Mouse (Mus musculus): ENCODE measurements at regions not wholly inside any gene's neighbourhood (a gene's known extent, or its start where the extent isn't known, plus 50 kb on each side); places are given as distances from the start of the nearest gene placed in this dataset.
"Not testable (repeated sequence)": the region's sequence is repeated elsewhere in the genome, so short reads cannot be mapped to it uniquely, and the experiment has no call there.

- Histone ChIP-seq H3K4me2 (ENCODE audit: low read length) (no peak overlapping the region), H3K9ac (ENCODE audit: low read length) (no peak overlapping the region), H3K27me3 (replicated peaks; ENCODE audit: control insufficient read depth, insufficient read depth, low read length) (no peaks in the 10 kb centered on the region), H3K4me3 (ENCODE audit: low read depth, low read length) (no peak overlapping the region), H3K9me3 (replicated peaks; ENCODE audit: control insufficient read depth, low read length) (no peaks in the 10 kb centered on the region), H3K4me1 (ENCODE audit: control insufficient read depth, insufficient read depth, low read length) (no peaks in the 10 kb centered on the region), H3K36me3 (ENCODE audit: control insufficient read depth, insufficient read depth, low read length) (no peaks in the 10 kb centered on the region), H3K27ac (ENCODE audit: low read depth, low read length) (no peak overlapping the region)
- WGBS = 87% methylated on average over 6 of the region's 6 CpGs
- ATAC-seq (no peak), DNase-seq (ENCODE audit: low spot score) (no peak)
These were observed 89.0 kb upstream of the Sec61g start for GRCm38 (mm10) chr11:16597038-16597830.

- no peak for ATAC-seq
- H3K4me2 ChIP-seq (ENCODE audit: low read length) = no peak overlapping the region
- H3K4me3 ChIP-seq (ENCODE audit: low read depth, low read length) = no peak overlapping the region
- no peak for DNase-seq (ENCODE audit: low spot score)
- no peaks in the 10 kb centered on the region for H3K9me3 ChIP-seq (replicated peaks; ENCODE audit: control insufficient read depth, low read length)
- no peak overlapping the region for H3K9ac ChIP-seq (ENCODE audit: low read length)
- no peaks in the 10 kb centered on the region for H3K36me3 ChIP-seq (ENCODE audit: control insufficient read depth, insufficient read depth, low read length)
- WGBS = 93% methylated on average over 3 of the region's 3 CpGs
- H3K27me3 ChIP-seq (replicated peaks; ENCODE audit: control insufficient read depth, insufficient read depth, low read length) = no peaks in the 10 kb centered on the region
- H3K4me1 ChIP-seq (ENCODE audit: control insufficient read depth, insufficient read depth, low read length) = no peaks in the 10 kb centered on the region
- no peak overlapping the region for H3K27ac ChIP-seq (ENCODE audit: low read depth, low read length)
These were observed 94.7 kb upstream of the Sec61g start for GRCm38 (mm10) chr11:16602947-16603346.

DNA sequence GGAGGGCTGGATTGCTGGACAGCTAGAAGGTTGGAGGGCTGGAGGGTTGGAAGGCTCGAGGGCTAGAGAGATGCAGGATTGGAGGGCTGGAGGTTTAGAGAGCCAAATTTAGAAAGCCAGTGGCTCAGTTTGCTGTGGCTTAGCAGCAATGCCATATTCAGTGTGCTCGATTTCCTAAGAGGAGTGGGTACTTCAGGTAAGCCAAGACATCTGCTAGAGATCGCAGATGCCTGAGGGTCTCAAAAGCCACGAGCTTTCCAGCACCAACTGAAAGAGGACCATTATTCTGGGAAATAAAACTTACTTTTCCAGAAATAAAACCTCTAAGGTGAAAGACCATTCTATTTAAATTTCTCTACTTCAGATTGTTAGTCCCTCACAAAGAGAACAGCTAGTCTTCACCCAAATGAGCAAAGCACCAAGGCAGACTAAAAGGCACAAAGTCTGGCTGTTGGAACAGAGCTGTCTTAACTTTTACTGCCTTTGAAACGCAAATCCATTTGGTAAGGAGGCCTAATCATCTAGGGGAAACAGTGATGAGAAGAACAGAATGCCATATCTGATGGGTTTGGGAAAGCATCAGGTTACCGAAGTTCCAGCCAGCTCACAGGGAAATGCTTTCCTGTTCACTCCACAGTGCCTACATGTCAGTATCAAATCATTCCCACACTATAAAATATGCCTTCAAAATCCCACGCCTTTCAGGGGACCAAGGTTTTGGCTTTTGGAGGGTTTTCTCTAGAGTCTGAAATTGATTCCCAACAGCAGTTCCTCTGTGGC lies 98.3 kb upstream of the Sec61g start:
- no peaks in the 10 kb centered on the region for H3K27me3 ChIP-seq (replicated peaks; ENCODE audit: control insufficient read depth, insufficient read depth, low read length)
- no peak overlapping the region for H3K4me2 ChIP-seq (ENCODE audit: low read length)
- H3K36me3 ChIP-seq (ENCODE audit: control insufficient read depth, insufficient read depth, low read length) = no peaks in the 10 kb centered on the region
- no peak overlapping the region for H3K27ac ChIP-seq (ENCODE audit: low read depth, low read length)
- H3K4me1 ChIP-seq (ENCODE audit: control insufficient read depth, insufficient read depth, low read length) = no peaks in the 10 kb centered on the region
- WGBS = 81% methylated on average over 7 of the region's 7 CpGs
- H3K4me3 ChIP-seq (ENCODE audit: low read depth, low read length) = no peak overlapping the region
- ATAC-seq (no peak), DNase-seq (ENCODE audit: low spot score) (no peak)
- H3K9ac ChIP-seq (ENCODE audit: low read length) = no peak overlapping the region
- no peaks in the 10 kb centered on the region for H3K9me3 ChIP-seq (replicated peaks; ENCODE audit: control insufficient read depth, low read length)

DNA sequence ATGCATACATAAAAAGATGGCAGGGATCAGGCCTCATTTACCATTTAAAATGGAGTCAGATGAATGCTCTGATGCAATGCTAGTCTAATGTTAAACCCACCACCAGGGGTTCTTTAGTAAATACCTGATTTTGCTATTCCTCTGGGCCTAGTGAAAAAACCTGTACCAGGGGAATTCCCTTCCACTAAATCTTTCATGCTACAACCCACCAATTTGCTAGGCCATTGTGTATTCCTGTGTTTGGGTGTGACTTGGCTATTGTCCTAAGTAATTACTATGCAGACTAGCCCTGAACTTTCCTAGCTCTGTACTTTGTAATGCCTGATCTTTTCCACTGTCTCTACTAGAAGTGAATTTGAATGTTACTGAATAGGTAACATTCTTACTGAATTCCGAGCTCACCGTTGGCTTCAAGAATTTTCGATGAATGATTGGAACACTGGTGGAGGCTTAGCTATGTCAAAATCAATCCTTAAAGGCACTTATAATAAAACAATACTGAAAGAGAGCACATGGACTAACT lies 99.7 kb upstream of the Sec61g start:
- H3K27me3 ChIP-seq (replicated peaks; ENCODE audit: control insufficient read depth, insufficient read depth, low read length) = not testable (repeated sequence)

GRCm38 (mm10) chr11:16611741-16612140 lies 103.5 kb upstream of the Sec61g start:
- WGBS = 78% methylated on average over 2 of the region's 2 CpGs
- no peak for ATAC-seq

More for the DNA sequence above, 99.7 kb upstream of the Sec61g start:
- H3K9me3 ChIP-seq (replicated peaks; ENCODE audit: control insufficient read depth, low read length); H3K27ac ChIP-seq (ENCODE audit: low read depth, low read length); H3K4me2 ChIP-seq (ENCODE audit: low read length); H3K4me3 ChIP-seq (ENCODE audit: low read depth, low read length); H3K4me1 ChIP-seq (ENCODE audit: control insufficient read depth, insufficient read depth, low read length); H3K9ac ChIP-seq (ENCODE audit: low read length); H3K36me3 ChIP-seq (ENCODE audit: control insufficient read depth, insufficient read depth, low read length); DNase-seq (ENCODE audit: low spot score); ATAC-seq: not testable (repeated sequence)
- 60% methylated on average over 3 of the region's 3 CpGs for WGBS

GRCm38 (mm10) chr11:16612524-16612923 lies 104.2 kb upstream of the Sec61g start:
- no peak overlapping the region for H3K9ac ChIP-seq (ENCODE audit: low read length)
- 73% methylated on average over 3 of the region's 3 CpGs for WGBS
- no peak overlapping the region for H3K4me3 ChIP-seq (ENCODE audit: low read depth, low read length)
- DNase-seq (ENCODE audit: low spot score) (no peak), ATAC-seq (no peak)
- H3K27ac ChIP-seq (ENCODE audit: low read depth, low read length) = no peak overlapping the region
- H3K36me3 ChIP-seq (ENCODE audit: control insufficient read depth, insufficient read depth, low read length) = no peaks in the 10 kb centered on the region
- no peaks in the 10 kb centered on the region for H3K27me3 ChIP-seq (replicated peaks; ENCODE audit: control insufficient read depth, insufficient read depth, low read length)
- H3K9me3 ChIP-seq (replicated peaks; ENCODE audit: control insufficient read depth, low read length) = no peaks in the 10 kb centered on the region
- H3K4me2 ChIP-seq (ENCODE audit: low read length) = no peak overlapping the region
- no peaks in the 10 kb centered on the region for H3K4me1 ChIP-seq (ENCODE audit: control insufficient read depth, insufficient read depth, low read length)

More at GRCm38 (mm10) chr11:16611741-16612140, 103.5 kb upstream of the Sec61g start:
- no peak overlapping the region for H3K4me2 ChIP-seq (ENCODE audit: low read length)
- no peaks in the 10 kb centered on the region for H3K4me1 ChIP-seq (ENCODE audit: control insufficient read depth, insufficient read depth, low read length)
- DNase-seq (ENCODE audit: low spot score) = no peak
- no peaks in the 10 kb centered on the region for H3K36me3 ChIP-seq (ENCODE audit: control insufficient read depth, insufficient read depth, low read length)
- no peaks in the 10 kb centered on the region for H3K9me3 ChIP-seq (replicated peaks; ENCODE audit: control insufficient read depth, low read length)
- no peak overlapping the region for H3K27ac ChIP-seq (ENCODE audit: low read depth, low read length)
- no peak overlapping the region for H3K9ac ChIP-seq (ENCODE audit: low read length)
- H3K27me3 ChIP-seq (replicated peaks; ENCODE audit: control insufficient read depth, insufficient read depth, low read length) = no peaks in the 10 kb centered on the region
- no peak overlapping the region for H3K4me3 ChIP-seq (ENCODE audit: low read depth, low read length)

DNA sequence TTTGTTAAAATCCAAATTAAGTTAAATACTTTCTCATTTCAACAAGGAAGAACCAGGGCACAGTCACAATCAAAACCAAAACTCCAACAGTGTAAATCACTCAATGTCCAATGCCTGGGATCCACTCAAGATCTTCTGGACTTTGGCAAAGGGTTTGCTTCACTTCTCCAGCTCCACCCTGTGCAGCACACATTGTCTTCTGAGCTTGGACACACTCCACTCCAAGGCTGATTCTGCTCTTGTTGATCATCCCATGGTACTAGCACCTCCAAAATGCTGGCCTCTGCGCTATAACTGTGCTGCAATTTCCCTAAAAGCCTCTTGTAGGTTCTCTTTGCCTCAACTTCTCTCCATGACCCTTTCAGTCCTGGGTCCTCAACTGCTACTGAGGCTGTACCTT lies 111.5 kb upstream of the Sec61g start:
- WGBS = 88% methylated on average over 1 of the region's 1 CpGs
- Histone ChIP-seq H3K9me3 (replicated peaks; ENCODE audit: control insufficient read depth, low read length) (no peaks in the 10 kb centered on the region), H3K4me3 (ENCODE audit: low read depth, low read length) (no peak overlapping the region), H3K36me3 (ENCODE audit: control insufficient read depth, insufficient read depth, low read length) (no peaks in the 10 kb centered on the region), H3K27ac (ENCODE audit: low read depth, low read length) (no peak overlapping the region), H3K9ac (ENCODE audit: low read length) (no peak overlapping the region), H3K4me2 (ENCODE audit: low read length) (no peak overlapping the region), H3K27me3 (replicated peaks; ENCODE audit: control insufficient read depth, insufficient read depth, low read length) (no peaks in the 10 kb centered on the region), H3K4me1 (ENCODE audit: control insufficient read depth, insufficient read depth, low read length) (no peaks in the 10 kb centered on the region)
- DNase-seq (ENCODE audit: low spot score) (no peak), ATAC-seq (no peak)

- WGBS = 79% methylated on average over 2 of the region's 2 CpGs
These were observed 115.4 kb upstream of the Sec61g start for GRCm38 (mm10) chr11:16623694-16624093.

More at GRCm38 (mm10) chr11:16623694-16624093, 115.4 kb upstream of the Sec61g start:
- ATAC-seq (no peak), DNase-seq (ENCODE audit: low spot score) (no peak)
- Histone ChIP-seq H3K4me3 (ENCODE audit: low read depth, low read length) (no peak overlapping the region), H3K27me3 (replicated peaks; ENCODE audit: control insufficient read depth, insufficient read depth, low read length) (no peaks in the 10 kb centered on the region), H3K9me3 (replicated peaks; ENCODE audit: control insufficient read depth, low read length) (no peaks in the 10 kb centered on the region), H3K4me1 (ENCODE audit: control insufficient read depth, insufficient read depth, low read length) (no peaks in the 10 kb centered on the region), H3K4me2 (ENCODE audit: low read length) (no peak overlapping the region), H3K36me3 (ENCODE audit: control insufficient read depth, insufficient read depth, low read length) (no peaks in the 10 kb centered on the region), H3K27ac (ENCODE audit: low read depth, low read length) (no peak overlapping the region), H3K9ac (ENCODE audit: low read length) (no peak overlapping the region)
